Mouse (Mus musculus): ENCODE data around the gene Fkbp10. TPM values are rescaled to one million over a fixed set of nuclear protein-coding genes. Genes with fewer than 3 reads are reported as not detected.
A peak's percentile ranks its signal among the peaks of the same experiment; 100 is the strongest.

The Fkbp10 gene
- polyA plus RNA-seq, 1 experiment from 2014 or later = 89.3 TPM

GRCm38 (mm10) chr11:100389931-100390445 is 25.5 kb upstream of the Fkbp10 start:
- Histone ChIP-seq H3K4me1 (ENCODE audit: control insufficient read depth, insufficient read depth, low read length) (peaks cover 83% of the 10 kb centered on the region), H3K27me3 (ENCODE audit: control insufficient read depth, insufficient read depth, low read length) (no peaks in the 10 kb centered on the region), H3K9ac (ENCODE audit: low read depth, low read length) (0 out of 2 replicates have a peak overlapping the region, but pooled peaks have one; percentile 22), H3K4me2 (peak overlapping the region; percentile 34), H3K4me3 (ENCODE audit: low read depth, low read length) (no peak overlapping the region), H3K36me3 (ENCODE audit: control insufficient read depth, insufficient read depth, low read length) (peaks cover 6% of the 10 kb centered on the region; the same call in 1 of the 2 replicates), H3K9me3 (replicated peaks; ENCODE audit: control insufficient read depth, low read length) (no peaks in the 10 kb centered on the region), H3K27ac (ENCODE audit: low read depth, low read length) (peak overlapping the region; percentile 79)
- WGBS (ENCODE audit: insufficient replicate concordance) = 22% methylated on average over 8 of the region's 8 CpGs
- ATAC-seq (replicated peaks; ENCODE audit: insufficient number of reproducible peaks, low FRiP score, low TSS enrichment) = no peak; the same call in 1 of the 2 replicates

DNA sequence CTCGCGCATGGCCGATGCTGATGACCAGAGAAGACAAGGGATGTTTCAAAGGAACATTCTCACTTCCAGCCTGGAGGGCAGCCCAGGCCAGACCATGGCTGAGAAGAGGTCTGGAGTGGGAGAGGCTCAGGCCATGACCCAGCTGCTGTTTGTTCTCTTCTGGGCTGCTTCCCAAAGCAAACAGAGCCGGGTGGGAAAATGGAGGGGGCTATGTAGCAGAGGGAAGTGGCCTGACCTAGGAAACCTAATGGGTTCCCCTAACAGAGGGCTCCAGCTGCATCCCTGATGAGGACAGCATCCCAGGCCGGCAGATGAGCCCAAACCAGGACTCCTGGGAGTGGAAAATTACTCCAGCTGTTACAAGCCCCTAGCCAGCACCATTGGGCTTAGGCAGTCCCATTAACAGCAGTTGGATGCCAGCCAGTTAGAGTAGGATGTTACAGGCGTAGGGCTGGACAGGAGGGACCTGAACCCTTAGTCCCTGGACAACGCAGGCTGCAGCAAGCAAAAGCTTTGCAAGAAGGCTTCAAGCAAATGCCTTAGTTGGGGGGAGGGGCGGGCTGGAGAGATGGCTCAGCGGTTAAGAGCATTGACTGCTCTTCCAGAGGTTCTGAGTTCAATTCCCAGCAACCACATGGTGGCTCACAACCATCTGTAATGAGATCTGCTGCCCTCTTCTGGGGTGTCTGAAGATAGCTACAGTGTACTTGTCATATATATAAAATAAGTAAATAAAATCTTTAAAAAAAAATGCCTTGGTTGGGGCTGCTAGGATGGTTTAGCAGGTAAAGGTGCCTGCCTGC is 24.2 kb upstream of the Fkbp10 start:
- H3K4me3 ChIP-seq (ENCODE audit: low read depth, low read length) = no peak overlapping the region
- H3K27ac ChIP-seq (ENCODE audit: low read depth, low read length) = peak overlapping the region; percentile 79; the same call in 1 of the 2 replicates
- no peaks in the 10 kb centered on the region for H3K9me3 ChIP-seq (replicated peaks; ENCODE audit: control insufficient read depth, low read length)
- 52% methylated on average over 9 of the region's 9 CpGs for WGBS (ENCODE audit: insufficient replicate concordance)
- no peaks in the 10 kb centered on the region for H3K27me3 ChIP-seq (ENCODE audit: control insufficient read depth, insufficient read depth, low read length)
- no peaks in the 10 kb centered on the region for H3K36me3 ChIP-seq (ENCODE audit: control insufficient read depth, insufficient read depth, low read length)
- H3K4me1 ChIP-seq (ENCODE audit: control insufficient read depth, insufficient read depth, low read length) = peaks cover 94% of the 10 kb centered on the region
- no peak overlapping the region for H3K9ac ChIP-seq (ENCODE audit: low read depth, low read length)
- peak; percentile 61 for ATAC-seq (replicated peaks; ENCODE audit: insufficient number of reproducible peaks, low FRiP score, low TSS enrichment)
- no peak overlapping the region for H3K4me2 ChIP-seq

- Histone ChIP-seq H3K4me1 (ENCODE audit: control insufficient read depth, insufficient read depth, low read length) (peaks cover 89% of the 10 kb centered on the region), H3K27ac (ENCODE audit: low read depth, low read length) (no peak overlapping the region), H3K9me3 (replicated peaks; ENCODE audit: control insufficient read depth, low read length) (no peaks in the 10 kb centered on the region), H3K4me3 (ENCODE audit: low read depth, low read length) (no peak overlapping the region), H3K27me3 (ENCODE audit: control insufficient read depth, insufficient read depth, low read length) (no peaks in the 10 kb centered on the region), H3K9ac (ENCODE audit: low read depth, low read length) (no peak overlapping the region), H3K36me3 (ENCODE audit: control insufficient read depth, insufficient read depth, low read length) (no peaks in the 10 kb centered on the region), H3K4me2 (no peak overlapping the region)
- ATAC-seq (replicated peaks; ENCODE audit: insufficient number of reproducible peaks, low FRiP score, low TSS enrichment) = no peak
- WGBS (ENCODE audit: insufficient replicate concordance) = 88% methylated on average over 7 of the region's 7 CpGs
Observed at GRCm38 (mm10) chr11:100391884-100392345, 23.6 kb upstream of the Fkbp10 start.

GRCm38 (mm10) chr11:100392958-100393357 is 22.5 kb upstream of the Fkbp10 start:
- Histone ChIP-seq H3K9me3 (replicated peaks; ENCODE audit: control insufficient read depth, low read length) (no peaks in the 10 kb centered on the region), H3K27me3 (ENCODE audit: control insufficient read depth, insufficient read depth, low read length) (no peaks in the 10 kb centered on the region), H3K4me1 (ENCODE audit: control insufficient read depth, insufficient read depth, low read length) (peaks cover 79% of the 10 kb centered on the region), H3K27ac (ENCODE audit: low read depth, low read length) (no peak overlapping the region), H3K4me3 (ENCODE audit: low read depth, low read length) (no peak overlapping the region), H3K4me2 (no peak overlapping the region), H3K36me3 (ENCODE audit: control insufficient read depth, insufficient read depth, low read length) (no peaks in the 10 kb centered on the region), H3K9ac (ENCODE audit: low read depth, low read length) (no peak overlapping the region)
- ATAC-seq (replicated peaks; ENCODE audit: insufficient number of reproducible peaks, low FRiP score, low TSS enrichment) = no peak
- WGBS (ENCODE audit: insufficient replicate concordance) = 79% methylated on average over 5 of the region's 5 CpGs

DNA sequence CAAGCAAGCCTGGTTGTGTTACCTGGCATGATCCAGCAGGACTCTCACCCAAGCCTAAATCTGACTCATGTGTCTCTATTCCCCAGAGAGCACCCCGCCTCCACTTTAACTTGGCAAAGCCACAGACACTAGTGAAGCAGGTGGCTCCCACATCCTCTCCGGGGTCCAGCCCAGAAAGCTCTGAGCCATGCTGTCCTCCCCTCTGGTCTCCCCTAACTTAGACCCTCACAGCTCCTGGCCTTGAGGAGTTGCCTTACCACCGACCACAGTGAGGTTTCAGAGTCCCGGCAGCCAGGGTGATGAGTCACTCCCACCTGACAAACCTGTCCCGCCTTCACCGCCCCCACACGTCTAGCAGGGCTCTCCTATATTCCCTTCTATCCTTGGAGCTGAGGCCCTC is 21.8 kb upstream of the Fkbp10 start:
- no peak for ATAC-seq (replicated peaks; ENCODE audit: insufficient number of reproducible peaks, low FRiP score, low TSS enrichment)
- Histone ChIP-seq H3K4me1 (ENCODE audit: control insufficient read depth, insufficient read depth, low read length) (peaks cover 71% of the 10 kb centered on the region), H3K27me3 (ENCODE audit: control insufficient read depth, insufficient read depth, low read length) (no peaks in the 10 kb centered on the region), H3K4me2 (0 out of 2 replicates have a peak overlapping the region, but pooled peaks have one; percentile 3), H3K9me3 (replicated peaks; ENCODE audit: control insufficient read depth, low read length) (no peaks in the 10 kb centered on the region), H3K4me3 (ENCODE audit: low read depth, low read length) (no peak overlapping the region), H3K27ac (ENCODE audit: low read depth, low read length) (no peak overlapping the region), H3K9ac (ENCODE audit: low read depth, low read length) (no peak overlapping the region), H3K36me3 (ENCODE audit: control insufficient read depth, insufficient read depth, low read length) (no peaks in the 10 kb centered on the region)
- 57% methylated on average over 7 of the region's 7 CpGs for WGBS (ENCODE audit: insufficient replicate concordance)

DNA sequence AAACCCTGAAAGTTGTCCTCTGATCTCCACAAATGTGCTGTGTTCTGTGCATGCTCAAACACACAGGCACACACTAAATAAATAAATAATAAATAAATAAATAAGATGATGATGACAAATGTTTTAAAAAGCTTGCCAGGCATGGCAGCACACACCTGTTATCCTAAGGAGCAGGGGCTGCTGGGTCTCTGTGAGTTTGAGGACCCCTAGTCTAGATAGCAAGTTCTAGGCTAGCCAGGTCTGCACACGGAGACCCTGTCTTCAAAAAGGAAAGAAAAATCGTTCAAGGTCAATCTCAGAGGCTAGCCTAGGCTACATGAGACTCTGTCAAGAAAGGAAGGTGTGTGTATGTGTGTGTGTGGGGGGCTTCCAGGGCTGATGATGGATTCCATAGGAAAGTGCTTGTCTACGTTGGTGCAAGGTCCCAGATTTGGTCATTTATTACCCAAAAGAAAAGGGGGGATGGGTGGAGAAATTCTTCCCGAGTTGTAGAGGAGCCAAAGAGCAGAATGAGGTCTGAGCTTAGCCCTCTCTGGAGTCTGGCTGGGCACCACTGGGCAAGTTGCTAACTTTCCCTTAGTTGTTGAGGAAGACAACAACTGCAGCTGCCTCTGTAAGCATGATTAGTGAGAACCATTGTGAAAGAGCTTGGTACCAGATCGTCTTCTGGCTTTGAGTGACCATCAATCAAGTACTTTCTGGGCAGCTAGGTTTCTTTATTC is 21.0 kb upstream of the Fkbp10 start:
- H3K4me2 ChIP-seq = peak overlapping the region; percentile 81
- H3K27me3 ChIP-seq (ENCODE audit: control insufficient read depth, insufficient read depth, low read length) = no peaks in the 10 kb centered on the region
- 63% methylated on average over 5 of the region's 5 CpGs for WGBS (ENCODE audit: insufficient replicate concordance)
- peak overlapping the region; percentile 50 for H3K9ac ChIP-seq (ENCODE audit: low read depth, low read length)
- peaks cover 66% of the 10 kb centered on the region for H3K4me1 ChIP-seq (ENCODE audit: control insufficient read depth, insufficient read depth, low read length)
- H3K9me3 ChIP-seq (replicated peaks; ENCODE audit: control insufficient read depth, low read length) = no peaks in the 10 kb centered on the region
- H3K36me3 ChIP-seq (ENCODE audit: control insufficient read depth, insufficient read depth, low read length) = no peaks in the 10 kb centered on the region
- ATAC-seq (replicated peaks; ENCODE audit: insufficient number of reproducible peaks, low FRiP score, low TSS enrichment) = no peak
- H3K4me3 ChIP-seq (ENCODE audit: low read depth, low read length) = peak overlapping the region; percentile 73; the same call in 1 of the 2 replicates
- peak overlapping the region; percentile 84 for H3K27ac ChIP-seq (ENCODE audit: low read depth, low read length)

DNA sequence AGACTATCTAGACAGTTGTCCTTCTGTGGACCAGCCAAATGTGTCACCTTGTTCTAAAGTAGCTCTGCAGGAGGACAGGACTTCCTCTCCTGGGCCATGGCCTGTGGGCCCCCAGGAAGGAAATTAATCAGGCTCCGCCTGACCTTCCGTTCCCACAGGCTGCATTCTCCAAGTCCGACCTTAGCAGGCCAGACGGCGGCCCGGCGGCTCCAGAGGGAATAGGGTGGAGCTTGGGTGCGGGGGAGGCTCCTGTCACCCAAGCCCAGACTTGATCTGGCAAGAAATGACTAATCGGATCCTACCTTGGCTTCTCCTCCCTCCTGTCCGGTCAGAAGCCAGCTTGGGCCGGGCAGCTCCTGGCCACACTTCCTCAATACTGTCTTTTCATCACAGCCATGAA is 20.3 kb upstream of the Fkbp10 start:
- no peak for ATAC-seq (replicated peaks; ENCODE audit: insufficient number of reproducible peaks, low FRiP score, low TSS enrichment)
- Histone ChIP-seq H3K27ac (ENCODE audit: low read depth, low read length) (peak overlapping the region; percentile 84), H3K9me3 (replicated peaks; ENCODE audit: control insufficient read depth, low read length) (no peaks in the 10 kb centered on the region), H3K27me3 (ENCODE audit: control insufficient read depth, insufficient read depth, low read length) (no peaks in the 10 kb centered on the region), H3K36me3 (ENCODE audit: control insufficient read depth, insufficient read depth, low read length) (no peaks in the 10 kb centered on the region), H3K4me1 (ENCODE audit: control insufficient read depth, insufficient read depth, low read length) (peaks cover 59% of the 10 kb centered on the region), H3K9ac (ENCODE audit: low read depth, low read length) (peak overlapping the region; percentile 50), H3K4me2 (peak overlapping the region; percentile 81), H3K4me3 (ENCODE audit: low read depth, low read length) (peak overlapping the region; percentile 73)
- 12% methylated on average over 11 of the region's 11 CpGs for WGBS (ENCODE audit: insufficient replicate concordance)

GRCm38 (mm10) chr11:100395861-100396631 is 19.5 kb upstream of the Fkbp10 start:
- H3K4me1 ChIP-seq (ENCODE audit: control insufficient read depth, insufficient read depth, low read length) = peaks cover 54% of the 10 kb centered on the region
- peak overlapping the region; percentile 81 for H3K4me2 ChIP-seq
- H3K9ac ChIP-seq (ENCODE audit: low read depth, low read length) = peak overlapping the region; percentile 82
- 15% methylated on average over 17 of the region's 17 CpGs for WGBS (ENCODE audit: insufficient replicate concordance)
- no peaks in the 10 kb centered on the region for H3K36me3 ChIP-seq (ENCODE audit: control insufficient read depth, insufficient read depth, low read length)
- peak overlapping the region; percentile 84 for H3K27ac ChIP-seq (ENCODE audit: low read depth, low read length)
- H3K9me3 ChIP-seq (replicated peaks; ENCODE audit: control insufficient read depth, low read length) = no peaks in the 10 kb centered on the region
- peak overlapping the region; percentile 73 for H3K4me3 ChIP-seq (ENCODE audit: low read depth, low read length)
- no peaks in the 10 kb centered on the region for H3K27me3 ChIP-seq (ENCODE audit: control insufficient read depth, insufficient read depth, low read length)
- ATAC-seq (replicated peaks; ENCODE audit: insufficient number of reproducible peaks, low FRiP score, low TSS enrichment) = 0 out of 2 replicates have a peak, but pooled peaks have one; percentile 12
